Mouse (Mus musculus) T-helper 17 cell (primary cell): Measurements from ENCODE around the gene Rfwd3.
"Not testable (repeated sequence)": the region's sequence is repeated elsewhere in the genome, so short reads cannot be mapped to it uniquely, and the experiment has no call there.

Experiments
- in situ Hi-C, 2 experiments: fragments of 300-600 bp; cut with MboI, MseI; formaldehyde crosslinking; loops; 1 replicate in 1 of 2; 2 replicates in 1 of 2; pipeline ENCODE4 v1.15.1; 2025; ENCODE audit warnings: high pct_unique_total_duplicates in 2 of 2

Rfwd3 gene

GRCm38 (mm10) chr8:111290586-111290985, 9.4 kb downstream of the Rfwd3 start:
- in situ Hi-C loops, result no loop called here

DNA sequence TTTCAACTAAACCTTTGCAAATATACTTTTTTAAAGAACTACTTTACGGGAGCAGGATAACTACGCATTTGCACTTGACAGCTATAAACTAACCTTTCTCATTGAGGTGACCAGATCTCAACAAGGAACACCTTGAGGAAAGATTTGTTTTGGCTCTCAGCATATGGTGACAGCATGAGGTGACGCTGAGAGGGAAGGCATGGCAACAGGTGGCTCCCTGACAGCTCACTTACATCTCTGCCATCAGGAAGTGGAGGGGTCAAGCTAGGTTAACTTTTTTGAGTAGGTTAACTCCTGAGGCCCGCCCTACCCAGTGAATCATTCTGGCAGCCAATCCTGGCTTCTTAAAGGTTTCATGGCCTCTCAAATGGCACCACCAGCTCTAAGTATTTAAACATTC, 14.4 kb downstream of the Rfwd3 start:
- in situ Hi-C loops, result loop anchor here (5.0 to 10.0 kb wide), 3 partner anchors 238 to 471 kb away; no protein-coding TSS in a partner anchor

GRCm38 (mm10) chr8:111282093-111282492, 17.9 kb downstream of the Rfwd3 start:
- in situ Hi-C loops, result loop anchor here (5.0 to 10.0 kb wide), 3 partner anchors 237 to 467 kb away; no protein-coding TSS in a partner anchor

DNA sequence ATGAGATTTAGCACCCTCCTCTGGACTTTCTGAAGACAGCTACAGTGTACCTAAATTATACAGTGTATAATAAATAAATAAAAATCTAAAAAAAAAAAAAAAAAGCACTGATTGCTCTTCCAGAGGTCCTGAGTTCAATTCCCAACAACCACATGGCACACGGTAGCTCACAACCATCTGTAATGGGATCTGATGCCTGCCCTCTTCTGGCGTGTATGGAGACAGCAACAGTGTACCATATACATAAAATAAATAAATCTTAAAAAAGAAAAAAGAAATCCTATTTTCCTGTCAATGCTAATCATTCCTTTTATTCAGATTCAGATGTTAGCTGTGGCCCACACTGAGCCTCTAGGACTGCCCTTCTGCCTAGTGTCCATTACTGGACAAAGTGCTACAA, 31.7 kb downstream of the Rfwd3 start:
- in situ Hi-C loops, result loop anchor here in 1 of 2 experiments (5.0 kb wide), 1 partner anchor 86 kb away; no protein-coding TSS in a partner anchor

DNA sequence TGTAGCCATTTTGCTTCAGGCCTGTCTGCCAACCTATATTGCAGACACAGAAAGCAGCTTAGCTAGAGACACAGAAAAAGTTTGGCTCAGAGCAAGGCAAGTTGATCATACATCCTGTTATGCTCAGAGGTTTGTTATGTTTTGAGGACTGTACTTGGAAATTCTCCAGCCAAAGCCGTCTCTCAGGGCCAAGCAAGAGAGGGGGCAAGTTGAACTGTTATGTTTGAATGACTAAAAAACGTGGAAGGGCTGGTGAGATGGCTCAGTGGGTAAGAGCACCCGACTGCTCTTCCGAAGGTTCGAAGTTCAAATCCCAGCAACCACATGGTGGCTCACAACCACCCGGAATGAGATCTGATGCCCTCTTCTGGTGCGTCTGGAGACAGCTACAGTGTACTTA, 33.9 kb downstream of the Rfwd3 start:
- in situ Hi-C loops, result loop anchor here in 1 of 2 experiments (5.0 kb wide), 1 partner anchor 84 kb away; no protein-coding TSS in a partner anchor

- in situ Hi-C loops, result loop anchor here in 1 of 2 experiments (5.0 kb wide), 1 partner anchor 82 kb away; no protein-coding TSS in a partner anchor
Observed at GRCm38 (mm10) chr8:111264693-111265220, 35.3 kb downstream of the Rfwd3 start.

GRCm38 (mm10) chr8:111261981-111262381, 38.0 kb downstream of the Rfwd3 start:
- in situ Hi-C loops, result no loop called here

DNA sequence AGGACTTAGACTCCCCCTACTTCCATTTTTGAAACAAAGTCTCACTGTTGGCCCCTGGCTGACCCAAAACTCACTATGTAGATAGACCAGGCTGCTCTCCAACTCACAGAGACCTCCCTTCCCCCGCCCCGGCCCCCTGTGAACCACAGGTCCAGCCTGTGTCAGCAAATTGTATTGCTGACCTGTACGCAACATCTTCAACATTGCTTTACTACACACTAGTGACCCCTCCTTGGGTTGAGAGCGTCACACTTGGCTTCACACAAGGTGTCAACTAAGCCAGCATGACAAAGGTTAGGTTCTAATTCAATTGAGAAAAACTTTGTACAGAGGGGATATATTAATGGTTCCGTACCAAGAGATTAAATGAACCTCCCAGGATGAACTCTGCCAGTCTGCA, 39.8 kb downstream of the Rfwd3 start:
- in situ Hi-C loops, result no loop called here

DNA sequence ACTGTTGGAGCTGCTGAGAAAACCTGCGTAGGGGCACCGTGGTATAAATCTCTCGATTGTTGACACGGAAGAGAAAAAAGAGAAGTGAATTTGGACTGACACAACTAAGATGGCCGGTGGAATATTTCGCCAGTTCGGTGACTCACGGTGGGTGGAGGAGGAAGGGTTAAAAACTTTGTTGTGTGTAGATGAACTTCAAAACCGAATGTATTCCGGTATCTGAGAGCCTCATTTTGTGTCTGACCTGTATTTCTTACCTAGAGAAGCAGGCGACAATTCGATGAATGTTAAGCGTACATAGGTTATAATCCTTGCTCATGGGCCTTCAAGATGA, 40.6 kb downstream of the Rfwd3 start:
- in situ Hi-C loops, result no loop called here

DNA sequence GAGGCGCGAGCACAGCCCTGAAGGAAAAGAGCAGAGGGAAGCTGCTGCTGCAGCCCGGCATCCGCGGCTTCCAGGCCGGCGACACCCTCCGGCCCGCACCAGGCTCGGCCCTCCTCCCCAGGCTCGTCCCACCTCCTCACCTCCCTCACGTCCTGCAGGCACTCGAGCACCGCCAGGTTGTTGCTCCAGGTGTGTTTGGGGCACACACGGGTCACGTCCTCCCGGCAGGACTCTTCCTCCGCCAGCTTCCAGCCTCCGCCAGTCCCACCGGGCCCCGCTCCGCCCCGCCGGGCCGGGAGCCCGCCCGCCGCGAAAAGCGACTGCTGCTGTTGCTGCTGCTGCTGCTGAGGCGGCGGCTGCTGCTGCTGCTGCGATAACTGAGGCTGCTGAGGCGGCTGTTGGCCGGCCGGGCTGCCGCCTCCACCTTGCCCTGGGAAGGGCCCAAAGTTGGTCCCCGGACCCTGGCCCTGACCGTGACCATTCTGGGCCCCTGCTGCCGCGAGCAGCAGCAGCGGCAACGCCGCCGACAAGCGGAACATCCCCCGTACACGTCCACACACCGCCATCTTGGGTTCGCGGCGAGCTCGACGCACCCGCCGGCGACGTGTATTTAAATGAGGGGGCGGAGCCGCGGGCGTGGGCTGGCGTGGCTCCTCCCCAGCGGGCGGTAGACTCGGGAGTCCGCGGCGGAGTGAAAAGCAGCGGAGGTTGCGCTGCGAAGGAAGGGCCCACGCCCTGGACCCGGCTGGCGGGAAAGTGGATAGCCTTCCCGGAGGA, 41.2 kb downstream of the Rfwd3 start, which contains the start of gene Glg1:
Gene Glg1, minus strand, starts transcription at position 586 of the 777 bp plus-strand sequence.
- in situ Hi-C loops, result no loop called here

GRCm38 (mm10) chr8:111258010-111258630, 41.9 kb downstream of the Rfwd3 start:
- in situ Hi-C loops, result no loop called here

DNA sequence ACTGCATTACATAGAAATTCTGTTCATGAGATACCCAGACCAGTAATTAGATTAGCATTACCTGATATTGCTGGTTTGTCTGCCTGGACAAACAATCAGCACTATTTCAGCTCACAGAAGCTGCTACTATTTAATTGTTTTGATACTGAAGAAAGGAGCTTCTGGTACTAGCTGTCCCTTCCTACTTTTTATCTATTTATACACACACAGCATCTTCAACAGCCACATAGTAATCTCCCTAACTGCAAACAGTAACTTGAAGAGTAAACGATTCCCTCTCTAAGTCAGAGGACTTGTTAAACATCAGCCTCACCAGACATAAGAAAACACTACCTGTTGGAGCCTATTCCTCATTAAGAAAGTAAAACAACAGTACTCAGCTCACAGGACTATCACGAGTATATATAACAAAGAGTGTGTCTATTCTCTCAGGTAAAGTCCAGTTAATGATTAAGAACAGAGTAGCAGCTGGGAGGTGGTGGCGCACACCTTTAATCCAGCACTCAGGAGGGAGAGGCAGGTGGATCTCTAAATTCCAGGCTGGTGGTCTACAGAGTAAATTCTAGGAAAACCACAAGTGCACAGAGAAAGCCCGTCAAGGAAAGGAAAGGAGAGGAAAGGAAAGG, 47.4 kb downstream of the Rfwd3 start:
- in situ Hi-C loops, result no loop called here

DNA sequence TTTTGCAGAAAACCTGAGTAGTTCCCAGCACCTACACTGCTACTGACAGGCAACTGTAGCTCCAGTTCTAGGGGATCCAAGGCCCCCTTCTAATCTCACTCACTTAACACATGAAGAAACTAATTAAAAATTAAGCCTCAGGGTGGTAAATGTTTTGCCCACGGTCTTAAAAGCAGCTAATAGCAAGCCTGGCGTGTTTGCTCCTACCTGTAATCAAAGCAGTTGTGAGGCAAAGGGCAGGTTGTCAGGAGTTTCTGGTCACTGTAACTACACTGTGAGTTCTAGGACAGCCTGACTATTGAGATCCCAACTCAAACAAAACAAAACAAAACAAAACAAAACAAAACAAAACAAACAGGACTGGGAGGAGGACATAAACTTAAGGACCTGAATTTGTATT, 49.9 kb downstream of the Rfwd3 start:
- in situ Hi-C loops, result no loop called here

DNA sequence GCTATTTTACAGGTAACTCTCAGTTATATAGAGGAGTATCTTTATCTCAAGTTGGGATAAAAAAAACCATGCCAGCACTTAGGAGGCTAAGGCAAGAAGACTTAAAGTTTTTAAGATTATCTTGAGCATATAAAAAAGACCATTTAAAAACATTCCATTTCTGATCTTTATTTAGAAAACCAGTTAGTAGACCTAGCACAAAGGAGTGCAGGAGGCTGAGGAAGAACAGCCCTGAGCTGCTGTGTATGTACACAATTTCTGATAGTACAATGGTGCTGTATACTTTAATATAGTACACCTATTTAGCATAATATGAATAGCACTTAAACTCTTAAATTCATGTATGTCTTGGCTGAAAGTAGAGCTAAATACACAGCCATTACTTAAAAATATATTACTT, 51.9 kb downstream of the Rfwd3 start:
- in situ Hi-C loops, result no loop called here

DNA sequence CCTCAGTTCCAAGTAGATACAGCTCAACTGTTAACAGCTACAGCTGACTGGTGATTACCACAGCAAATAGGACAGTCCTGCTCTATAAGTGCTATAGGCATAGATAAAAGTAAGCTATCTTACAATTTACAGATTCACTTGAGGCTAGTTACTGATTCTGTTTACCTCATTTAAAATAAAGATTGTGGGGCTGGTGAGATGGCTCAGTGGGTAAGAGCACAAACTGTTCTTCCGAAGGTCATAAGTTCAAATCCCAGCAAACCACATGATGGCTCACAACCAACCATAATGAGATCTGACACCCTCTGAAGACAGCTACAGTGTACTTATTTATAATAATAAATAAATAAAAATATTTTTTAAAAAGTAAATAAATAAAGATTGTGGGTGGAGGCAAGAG, 53.2 kb downstream of the Rfwd3 start:
- in situ Hi-C loops, result not testable (repeated sequence)

DNA sequence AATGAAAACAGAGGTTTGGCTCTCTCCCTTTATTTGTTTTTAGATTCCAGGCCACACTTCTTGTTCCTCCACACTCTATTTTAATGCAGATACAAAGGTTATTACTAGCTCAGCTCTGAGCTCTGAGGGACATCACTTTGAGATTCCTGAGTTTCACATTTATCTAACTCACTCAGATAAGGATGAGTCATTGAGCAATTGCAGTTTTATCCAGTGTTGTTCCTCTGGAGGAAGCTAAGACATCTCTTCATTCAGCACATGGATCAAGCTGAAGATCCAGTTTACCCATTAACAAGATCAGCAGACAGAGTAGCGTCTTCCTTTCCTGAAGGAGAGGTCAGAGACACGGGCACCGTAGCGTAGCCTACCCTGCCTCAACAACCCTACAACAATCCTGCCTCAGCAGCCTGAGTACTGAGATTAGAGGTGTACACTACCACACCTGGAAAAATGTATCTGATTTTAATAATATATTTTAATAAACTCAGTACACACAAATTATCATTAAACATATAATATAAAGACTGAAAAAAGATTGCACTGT, 53.7 kb downstream of the Rfwd3 start:
- in situ Hi-C loops, result no loop called here

DNA sequence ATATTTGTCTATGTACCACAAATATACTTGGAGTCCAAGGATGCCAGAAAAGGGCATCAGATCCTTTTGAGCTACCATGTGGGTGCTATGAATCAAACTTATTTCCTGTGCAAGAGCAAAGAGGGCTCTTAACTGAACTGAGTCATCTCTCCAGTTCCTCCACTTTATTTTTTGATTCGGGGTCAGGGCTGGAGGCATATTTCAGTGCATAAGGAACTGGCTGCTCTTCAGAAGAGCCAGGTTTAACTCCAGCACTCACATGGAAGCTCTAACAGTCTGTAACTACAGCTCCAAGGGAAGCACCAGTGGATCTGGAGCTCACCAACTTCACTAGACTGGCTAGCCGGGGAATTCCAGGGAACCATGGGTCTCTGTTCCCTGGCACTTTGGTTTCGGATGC, 62.7 kb downstream of the Rfwd3 start:
- in situ Hi-C loops, result no loop called here

DNA sequence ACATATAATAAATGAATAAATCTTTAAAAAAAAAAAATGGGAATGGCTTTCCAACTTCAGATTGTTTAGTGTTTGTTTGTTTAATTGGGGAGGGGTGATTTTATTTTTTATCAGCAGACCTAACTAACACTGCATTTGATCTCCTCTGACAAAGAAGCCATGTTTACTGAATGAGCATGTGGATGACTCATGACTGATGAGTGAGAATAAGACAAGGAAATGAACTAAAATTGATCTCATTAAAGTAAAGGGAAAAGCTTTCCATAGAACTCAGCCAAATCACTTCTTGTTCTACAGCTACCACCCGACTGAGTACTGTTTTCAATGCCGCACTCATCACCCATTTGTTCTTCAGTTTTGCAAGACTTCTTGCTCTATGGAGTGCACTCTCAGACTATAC, 66.3 kb downstream of the Rfwd3 start:
- in situ Hi-C loops, result no loop called here

GRCm38 (mm10) chr8:111224153-111224552, 75.9 kb downstream of the Rfwd3 start:
- in situ Hi-C loops, result no loop called here
